Mouse (Mus musculus) brain, embryonic 14.5 days (tissue): ENCODE data around the gene Suclg1.

Experiments used
- CTCF ChIP-seq: fragments of 200-500 bp; IDR thresholded peaks from 2 replicates; pipeline ENCODE4 v1.5.1; 2012; ENCODE audit warnings: inconsistent platforms, mild to moderate bottlenecking, moderate library complexity, borderline replicate concordance; ENCODE audit not compliant: insufficient read depth, insufficient read length; ENCODE audit errors: extremely low read depth
- POLR2A ChIP-seq: fragments of 200-500 bp; IDR thresholded peaks from 2 replicates; pipeline ENCODE4 v1.6.1; 2012; ENCODE audit warnings: mild to moderate bottlenecking, inconsistent platforms, borderline replicate concordance; ENCODE audit not compliant: poor library complexity, insufficient read depth, insufficient read length, severe bottlenecking; ENCODE audit errors: extremely low read depth

- TF ChIP-seq POLR2A (no peak; the same call in 1 of the 2 replicates), CTCF (no peak)
Measured at GRCm38 (mm10) chr6:73221189-73221957, 26.8 kb upstream of the Suclg1 start, which contains the start of gene Dnah6.
